In the genomic region with DNA sequence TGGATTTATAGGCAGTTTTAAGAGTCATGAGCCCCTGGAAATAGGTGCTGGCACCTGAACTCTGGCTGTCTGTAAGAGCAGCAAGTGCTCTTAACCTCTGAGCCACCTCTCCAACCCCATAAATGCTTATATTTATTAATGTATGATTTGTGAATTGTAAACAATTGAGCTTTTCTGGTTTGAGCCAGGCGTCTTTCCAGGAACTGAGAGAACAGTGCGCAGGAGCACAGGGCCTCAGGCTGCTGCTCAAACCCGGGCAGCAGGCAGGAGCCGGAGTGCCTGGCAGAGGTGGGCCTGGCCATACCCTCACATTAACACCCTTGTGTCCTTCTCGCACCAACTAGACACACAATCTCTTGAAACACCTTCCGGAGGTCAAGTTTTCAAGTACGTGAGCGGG, we compare ENCODE assay signal across 29 mouse cellular contexts. TPM values are rescaled to one million over a fixed set of nuclear protein-coding genes. Genes with fewer than 3 reads are reported as not detected.
"Had no signal": no experiment of that assay in that cellular context is flagged by ENCODE, and none has a peak within 500 bp of the region (broad histone marks: within the 10 kb centered on the region; RNA-seq: fewer than 3 reads in every experiment).

No protein-coding gene starts in this region.

- H3K4me1 ChIP-seq: liver, embryonic 13.5 days; lung, embryonic 15.5 days had no signal

- H3K4me3 ChIP-seq: layer of hippocampus, adult 2 months; left cerebral cortex, adult 2 months; liver, embryonic 13.5 days; lung, embryonic 15.5 days; midbrain, embryonic 15.5 days; myocyte; neural tube, embryonic 13.5 days had no signal

- ATAC-seq: midbrain, embryonic 15.5 days had no signal

- H3K36me3 ChIP-seq: liver, embryonic 13.5 days; lung, embryonic 15.5 days; midbrain, embryonic 15.5 days; neural tube, embryonic 13.5 days had no signal

- H3K9me3 ChIP-seq: liver, embryonic 13.5 days; lung, embryonic 15.5 days; megakaryocyte, embryonic 14.5 days; midbrain, embryonic 15.5 days; neural tube, embryonic 13.5 days had no signal

- H3K27ac ChIP-seq: kidney, postnatal 0 days; layer of hippocampus, adult 2 months; left cerebral cortex, adult 2 months; liver, embryonic 13.5 days; lung, embryonic 15.5 days; midbrain, embryonic 15.5 days; neural tube, embryonic 13.5 days had no signal

- H3K4me2 ChIP-seq: liver, embryonic 13.5 days; lung, embryonic 15.5 days; midbrain, embryonic 11.5 days; midbrain, embryonic 15.5 days; neural tube, embryonic 13.5 days had no signal

- H3K9ac ChIP-seq: liver, embryonic 13.5 days; lung, embryonic 15.5 days; midbrain, embryonic 15.5 days; neural tube, embryonic 13.5 days had no signal

- H3K27me3 ChIP-seq: lung, embryonic 15.5 days; midbrain, embryonic 15.5 days; neural tube, embryonic 13.5 days had no signal

- DNase-seq: kidney, adult 2 months; kidney, postnatal 25 days; layer of hippocampus, adult 9-11 months; liver, embryonic 13.5 days; lung, postnatal 10 days; retina, postnatal 1 day; right cerebral cortex, postnatal 25 days; thymus, adult 2 months; thymus, postnatal 14 days; thymus, postnatal 4 days had no signal

RNA-seq across cellular contexts. Expression of gene H2-Eb1, which starts 5.6 kb away (rescaled TPM):
- polyA plus RNA-seq: myocyte had no signal

RNA-seq across cellular contexts. Expression of gene H2-Aa, which starts 12.4 kb away (rescaled TPM):
- polyA plus RNA-seq: limb, embryonic 11.5 days; midbrain, embryonic 11.5 days; myocyte had no signal

RNA-seq across cellular contexts. Expression of gene H2-Eb2, which starts 25.4 kb away (rescaled TPM):
- total RNA-seq: layer of hippocampus, adult 2 months; layer of hippocampus, postnatal 25 days; left cerebral cortex, adult 2 months; left cerebral cortex, postnatal 10 days; left cerebral cortex, postnatal 36 days had no signal
- polyA plus RNA-seq: intestine, postnatal 0 days; kidney, postnatal 0 days; limb, embryonic 14.5 days; liver, embryonic 13.5 days; liver, embryonic 16.5 days; midbrain, embryonic 11.5 days; myocyte; stomach, embryonic 16.5 days; testis, adult 2 months had no signal

RNA-seq across cellular contexts. Expression of gene H2-Ab1, which starts 42.6 kb away (rescaled TPM):
- polyA plus RNA-seq: myocyte had no signal

RNA-seq across cellular contexts. Expression of gene Btnl2, which starts 54.6 kb away (rescaled TPM):
- polyA plus RNA-seq: limb, embryonic 11.5 days; liver, adult 2 months; midbrain, embryonic 15.5 days; myocyte; neural tube, embryonic 13.5 days had no signal
